Mouse (Mus musculus) lung, embryonic 16.5 days (tissue): ENCODE results near the gene Zrsr2. TPM values are rescaled to one million over a fixed set of nuclear protein-coding genes. Genes with fewer than 3 reads are reported as not detected.

Experiments
- ATAC-seq: fragments of 200-750 bp; cut with Nextera tagmentation; 2 replicates; pipeline ENCODE4 v1.8.0; 2017; ENCODE audit warnings: low read depth, mild to moderate bottlenecking, moderate library complexity
- H3K27ac ChIP-seq: fragments of 300-500 bp; sonication (generic); 2 replicates; pipeline ENCODE4 v1.5.1; 2014; ENCODE audit warnings: mild to moderate bottlenecking, control low read depth, low read length
- H3K27me3 ChIP-seq: fragments of 300-500 bp; sonication (generic); 2 replicates; pipeline ENCODE4 v1.6.1; 2014; ENCODE audit warnings: low read depth, low read length, mixed read lengths; ENCODE audit not compliant: control insufficient read depth, insufficient read depth
- H3K36me3 ChIP-seq: fragments of 300-500 bp; sonication (generic); 2 replicates; pipeline ENCODE4 v1.6.1; 2014; ENCODE audit warnings: low read length; ENCODE audit not compliant: control insufficient read depth, insufficient read depth
- H3K4me1 ChIP-seq: fragments of 300-500 bp; sonication (generic); replicated peaks from 2 replicates; pipeline ENCODE4 v1.6.1; 2014; ENCODE audit warnings: low read length, mixed read lengths; ENCODE audit not compliant: control insufficient read depth, insufficient read depth
- H3K4me2 ChIP-seq: fragments of 300-500 bp; sonication (generic); 2 replicates; pipeline ENCODE4 v1.6.1; 2014; ENCODE audit warnings: low read depth, low read length, control low read depth
- H3K4me3 ChIP-seq: fragments of 300-500 bp; sonication (generic); 2 replicates; pipeline ENCODE4 v1.5.1; 2014; ENCODE audit warnings: mild to moderate bottlenecking, low read length, control low read depth
- H3K9ac ChIP-seq: fragments of 300-500 bp; sonication (generic); 2 replicates; pipeline ENCODE4 v1.6.1; 2014; ENCODE audit warnings: low read length, control low read depth
- H3K9me3 ChIP-seq: fragments of 300-500 bp; sonication (generic); 2 replicates; pipeline ENCODE4 v1.6.1; 2016; ENCODE audit warnings: low read length; ENCODE audit not compliant: control insufficient read depth
- WGBS: fragments of 180-500 bp; shearing (Covaris S2); extraction: QIAGEN DNeasy Blood & Tissue Kit; methylation state at CpG from one replicate; pipeline ENCODE4 v1.1.7; 2014; 5-methylcytosine and 5-hydroxymethylcytosine counted together
- polyA plus RNA-seq: library from polyadenylated mRNA; unstranded; fragments of >200 nt; fragmentation: Nextera tagmentation; extraction: Ambion mirVana; gene quantifications from 2 replicates; pipeline ENCODE4 v1.2.1, GENCODE M21; 2015

The Zrsr2 gene
- polyA plus RNA-seq, 1 experiment from 2014 or later = 51.0 TPM

DNA sequence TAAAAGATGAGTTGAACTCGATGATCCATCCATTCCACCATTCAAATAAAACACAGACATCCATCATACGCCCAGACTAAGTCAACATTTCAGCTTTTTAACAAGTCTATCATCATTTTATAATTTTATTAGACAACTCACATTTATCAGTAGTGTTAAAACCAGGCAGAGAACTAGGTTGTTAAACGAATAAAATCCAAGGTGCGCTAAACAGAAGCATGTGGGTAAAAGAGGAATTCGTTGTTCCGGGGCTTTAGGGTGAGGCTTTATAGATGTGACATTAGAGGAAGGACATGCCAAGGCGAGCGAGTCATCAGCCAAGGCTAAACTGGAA, 50.5 kb downstream of the Zrsr2 start:
- Histone ChIP-seq H3K9ac (peak overlapping the region; percentile 75), H3K36me3 (no peaks in the 10 kb centered on the region), H3K27ac (no peak overlapping the region), H3K4me3 (peak overlapping the region; percentile 67), H3K4me1 (no peaks in the 10 kb centered on the region), H3K27me3 (no peaks in the 10 kb centered on the region), H3K9me3 (no peaks in the 10 kb centered on the region), H3K4me2 (peak overlapping the region; percentile 65)
- 30% methylated on average over 8 of the region's 8 CpGs for WGBS
- no peak for ATAC-seq

- Histone ChIP-seq H3K4me1 (no peaks in the 10 kb centered on the region), H3K4me2 (no peak overlapping the region), H3K9me3 (no peaks in the 10 kb centered on the region), H3K9ac (no peak overlapping the region), H3K27me3 (no peaks in the 10 kb centered on the region), H3K4me3 (no peak overlapping the region), H3K36me3 (no peaks in the 10 kb centered on the region), H3K27ac (no peak overlapping the region)
- 69% methylated on average over 2 of the region's 2 CpGs for WGBS
- ATAC-seq = no peak
Observed at GRCm38 (mm10) chrX:163906861-163907260, 51.6 kb downstream of the Zrsr2 start.

GRCm38 (mm10) chrX:163899431-163900020, 58.9 kb downstream of the Zrsr2 start:
- Histone ChIP-seq H3K9ac (no peak overlapping the region), H3K4me2 (no peak overlapping the region)
- WGBS = 57% methylated on average over 5 of the region's 5 CpGs

GRCm38 (mm10) chrX:163897354-163897753, 61.1 kb downstream of the Zrsr2 start:
- no peak overlapping the region for H3K4me2 ChIP-seq
- WGBS = 35% methylated on average over 1 of the region's 1 CpGs
- no peaks in the 10 kb centered on the region for H3K36me3 ChIP-seq
- H3K4me1 ChIP-seq = no peaks in the 10 kb centered on the region
- no peak overlapping the region for H3K27ac ChIP-seq
- no peak overlapping the region for H3K9ac ChIP-seq
- no peak overlapping the region for H3K4me3 ChIP-seq
- no peaks in the 10 kb centered on the region for H3K27me3 ChIP-seq
- no peaks in the 10 kb centered on the region for H3K9me3 ChIP-seq
- ATAC-seq = no peak

More at GRCm38 (mm10) chrX:163899431-163900020, 58.9 kb downstream of the Zrsr2 start:
- Histone ChIP-seq H3K27me3 (no peaks in the 10 kb centered on the region), H3K4me3 (no peak overlapping the region), H3K4me1 (no peaks in the 10 kb centered on the region), H3K36me3 (no peaks in the 10 kb centered on the region), H3K9me3 (no peaks in the 10 kb centered on the region), H3K27ac (no peak overlapping the region)
- no peak for ATAC-seq

DNA sequence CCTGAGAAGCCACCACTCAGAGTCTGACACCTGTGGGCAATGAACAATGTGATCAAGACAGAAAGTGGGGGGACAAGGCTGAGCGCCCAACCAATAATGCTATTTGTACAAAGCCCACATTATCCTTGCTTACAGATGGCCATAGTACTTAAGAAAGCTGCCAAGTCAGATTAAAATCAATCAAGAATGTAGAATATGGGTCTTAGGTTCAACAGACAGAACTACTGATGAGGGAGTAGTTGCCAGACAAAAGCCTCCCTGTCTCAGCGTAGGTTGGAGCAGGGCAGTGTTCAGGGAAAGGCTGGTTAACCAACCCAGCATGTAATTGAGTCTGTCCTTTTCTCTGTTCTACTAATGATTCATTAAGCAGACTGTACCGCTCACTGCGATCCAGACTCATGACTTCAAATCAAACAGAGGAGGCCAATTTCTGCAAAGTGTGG, 72.9 kb downstream of the Zrsr2 start:
- H3K4me2 ChIP-seq = no peak overlapping the region
- ATAC-seq = no peak
- H3K4me3 ChIP-seq = no peak overlapping the region
- H3K27me3 ChIP-seq = no peaks in the 10 kb centered on the region
- 90% methylated on average over 4 of the region's 4 CpGs for WGBS
- no peaks in the 10 kb centered on the region for H3K9me3 ChIP-seq
- no peak overlapping the region for H3K9ac ChIP-seq
- H3K4me1 ChIP-seq = no peaks in the 10 kb centered on the region
- H3K27ac ChIP-seq = no peak overlapping the region
- no peaks in the 10 kb centered on the region for H3K36me3 ChIP-seq

Other genes with a start within 250 kb of the Zrsr2 start
- 0.13 and 0.18 TPM in 2 replicates for gene Rnf138rt1, start 197.3 kb downstream of the Zrsr2 start, polyA plus RNA-seq
- gene Ap1s2, start 49.6 kb downstream of the Zrsr2 start, polyA plus RNA-seq = 25.5 and 27.5 TPM in 2 replicates
- gene Car5b, start 69.3 kb upstream of the Zrsr2 start, polyA plus RNA-seq = 0.73 and 0.91 TPM in 2 replicates
- gene Siah1b, start 117.8 kb upstream of the Zrsr2 start, polyA plus RNA-seq = 22.0 and 28.4 TPM in 2 replicates
- 0.39 and 0.70 TPM in 2 replicates for gene Cltrn, start 130.2 kb upstream of the Zrsr2 start, polyA plus RNA-seq
- 2.1 and 3.3 TPM in 2 replicates for gene Ace2, start 180.7 kb upstream of the Zrsr2 start, polyA plus RNA-seq